Mouse (Mus musculus) cerebral cortex, adult 2 months (tissue): Measurements from ENCODE around the gene Wdr48.

ENCODE experiments used
- WGBS: fragments of 180-500 bp; shearing (Covaris S2); methylation state at CpG from one replicate; pipeline ENCODE4 v1.1.7; 2018; 5-methylcytosine and 5-hydroxymethylcytosine counted together

Wdr48 gene

DNA sequence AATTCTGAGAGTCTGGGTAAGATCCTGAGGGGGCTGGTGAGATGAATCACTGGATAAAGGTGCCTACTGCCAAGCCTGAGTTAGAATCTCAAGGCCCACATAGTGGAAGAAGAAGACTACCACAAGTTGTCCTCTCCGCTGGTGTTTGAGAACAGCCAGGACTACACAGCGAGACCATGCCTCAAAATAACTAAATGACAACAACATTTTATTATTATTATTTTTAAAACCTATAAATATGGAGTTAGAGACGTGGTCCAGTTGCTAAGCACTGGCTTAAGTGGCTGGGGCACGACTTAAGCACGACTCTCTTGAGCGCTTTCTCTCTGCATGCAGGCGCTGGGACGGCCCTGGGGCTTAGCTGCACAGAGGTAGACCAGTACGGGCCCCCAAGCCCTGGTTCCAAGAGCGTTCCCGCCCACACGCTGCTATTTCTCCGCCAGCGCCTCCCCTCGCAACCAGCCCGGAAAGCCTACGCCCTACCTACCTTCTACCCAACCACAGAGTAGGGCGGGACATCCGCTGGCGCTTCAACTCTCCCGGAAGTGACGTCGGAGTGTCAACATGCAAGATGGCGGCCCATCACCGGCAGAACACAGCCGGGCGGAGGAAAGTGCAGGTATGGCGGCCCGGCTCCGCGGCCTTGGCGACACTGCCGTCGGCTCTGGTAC is at the start of gene Wdr48:
Wdr48 (plus strand) TSS at position 540 of the 671 bp plus-strand sequence.
- 3% methylated on average over 34 of the region's 34 CpGs for WGBS

DNA sequence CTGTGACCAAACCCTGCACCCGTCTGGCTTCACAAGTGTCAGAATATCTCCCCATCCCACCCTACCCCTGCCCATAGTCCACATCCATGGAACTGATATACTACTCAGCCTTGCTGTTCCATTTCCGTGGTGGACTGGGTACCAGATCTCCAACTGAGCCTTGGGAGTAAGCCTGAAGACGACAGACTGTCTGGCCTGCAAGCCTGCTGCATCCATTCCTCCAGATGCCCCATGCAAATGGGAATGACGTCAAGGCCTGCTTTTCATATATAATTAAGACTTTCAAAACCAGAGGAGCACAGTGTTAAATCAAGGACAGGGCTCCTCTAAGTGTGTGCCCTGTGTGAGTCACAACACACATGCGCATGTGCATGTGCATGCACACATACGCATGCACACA is 47.5 kb upstream of the Wdr48 start:
- WGBS: 65% methylated on average over 6 of the region's 6 CpGs

DNA sequence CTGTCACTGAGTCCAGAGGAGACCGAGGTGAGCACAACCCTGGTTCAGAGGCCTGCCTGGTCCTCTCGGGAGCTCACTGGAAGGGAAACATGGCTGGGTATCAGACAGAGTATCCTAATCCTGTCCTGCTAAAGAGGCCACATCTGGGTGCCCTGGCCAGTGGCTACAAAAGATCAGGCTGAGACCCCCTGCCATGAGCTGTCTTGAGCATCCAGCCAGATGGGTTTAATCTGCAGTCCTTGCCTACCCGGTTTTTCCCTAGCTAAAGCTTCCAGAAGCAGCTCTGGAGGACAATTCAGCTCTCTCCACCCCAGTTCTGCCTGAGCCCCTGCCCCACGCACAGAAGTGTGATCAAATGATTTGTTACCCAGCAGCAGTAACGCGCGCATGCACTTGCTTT is 46.0 kb upstream of the Wdr48 start:
- WGBS: 50% methylated on average over 7 of the region's 7 CpGs

DNA sequence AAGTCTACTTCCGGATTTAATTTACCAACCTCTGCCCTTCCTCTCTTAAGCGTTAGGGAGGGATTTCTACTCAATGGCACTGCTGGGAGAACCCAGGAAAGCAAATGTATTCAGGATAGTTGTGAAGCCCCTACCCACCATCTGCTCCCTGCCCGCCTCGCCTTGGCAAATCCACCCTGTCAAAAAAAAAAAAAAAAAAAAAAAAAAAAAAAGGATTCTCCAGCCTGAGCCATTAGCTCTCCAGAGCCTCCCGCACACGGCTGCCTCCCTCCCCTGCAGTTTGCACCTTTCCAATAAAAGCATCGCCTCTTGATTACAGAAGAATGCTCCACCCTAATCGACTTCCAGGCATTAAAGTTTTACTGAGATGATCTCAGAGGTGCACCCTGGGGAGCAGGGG is 45.5 kb upstream of the Wdr48 start:
- WGBS: 21% methylated on average over 8 of the region's 8 CpGs

DNA sequence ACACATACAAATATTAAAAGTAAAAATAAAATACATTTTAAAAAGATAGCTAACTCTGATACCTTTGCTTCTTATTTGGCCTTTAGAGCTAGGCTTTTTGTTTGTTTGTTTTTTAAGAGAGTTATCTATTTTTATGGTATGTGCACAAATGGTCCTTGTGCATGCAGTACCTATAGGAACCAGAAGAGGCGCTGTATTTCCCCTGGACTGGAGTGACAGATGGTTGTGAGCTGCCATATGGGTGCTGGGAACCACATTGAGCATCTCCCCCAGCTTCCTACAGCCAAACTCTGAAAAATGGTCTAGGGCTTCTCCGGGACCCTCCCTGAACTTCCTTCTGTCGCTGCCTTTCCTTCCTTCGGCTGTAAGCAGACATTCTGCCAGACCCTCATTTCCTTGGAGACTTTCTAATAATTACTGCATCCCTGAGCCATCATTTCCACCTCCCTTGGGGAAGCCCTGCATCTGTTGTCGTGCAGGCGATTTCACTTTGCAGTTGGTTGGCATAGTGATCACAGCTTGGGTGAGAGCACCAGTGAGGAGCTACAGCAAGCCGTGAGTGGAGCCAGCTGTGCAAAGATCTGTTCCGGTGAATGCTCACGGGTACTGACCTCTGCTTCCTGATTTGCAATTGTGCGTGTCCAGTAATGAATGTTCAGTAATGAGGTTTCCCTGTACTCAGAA is 42.2 kb upstream of the Wdr48 start:
- 41% methylated on average over 10 of the region's 10 CpGs for WGBS

DNA sequence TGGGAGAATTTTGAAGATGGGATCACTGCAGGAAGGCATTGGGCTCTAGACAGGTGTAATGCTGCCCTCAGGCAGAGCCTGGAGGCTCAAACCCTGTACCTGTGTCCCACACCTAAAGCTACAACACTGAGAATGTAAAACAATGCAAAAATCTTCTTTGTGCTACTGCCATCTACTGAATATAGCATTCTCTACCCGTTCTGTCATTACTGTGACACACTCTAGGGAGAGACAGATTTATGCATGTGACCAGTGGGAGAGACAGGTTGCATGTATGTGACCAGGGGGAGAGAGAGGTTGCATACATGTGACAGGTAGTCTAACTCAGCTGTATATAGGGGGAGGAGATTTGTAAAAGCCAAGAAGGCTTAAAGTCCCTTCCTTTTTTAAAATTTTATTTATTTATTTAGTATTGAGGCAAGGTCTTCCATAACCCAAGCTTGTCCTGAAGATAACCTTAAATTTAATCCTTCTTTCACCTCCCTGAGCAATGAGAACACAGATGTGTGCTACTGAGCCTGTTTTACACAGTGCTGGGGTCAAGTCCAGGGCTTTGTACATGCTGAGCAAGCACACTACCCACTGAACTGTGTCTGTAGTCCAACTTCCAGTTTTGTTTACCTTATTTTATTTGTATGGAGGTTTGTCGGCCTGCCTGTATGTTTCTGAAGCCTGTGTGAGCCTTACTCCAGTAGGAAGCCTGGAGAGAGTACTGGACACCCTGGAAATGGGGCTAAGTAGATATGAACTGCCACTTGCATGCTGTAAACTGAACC is 41.4 kb upstream of the Wdr48 start:
- 55% methylated on average over 2 of the region's 2 CpGs for WGBS

DNA sequence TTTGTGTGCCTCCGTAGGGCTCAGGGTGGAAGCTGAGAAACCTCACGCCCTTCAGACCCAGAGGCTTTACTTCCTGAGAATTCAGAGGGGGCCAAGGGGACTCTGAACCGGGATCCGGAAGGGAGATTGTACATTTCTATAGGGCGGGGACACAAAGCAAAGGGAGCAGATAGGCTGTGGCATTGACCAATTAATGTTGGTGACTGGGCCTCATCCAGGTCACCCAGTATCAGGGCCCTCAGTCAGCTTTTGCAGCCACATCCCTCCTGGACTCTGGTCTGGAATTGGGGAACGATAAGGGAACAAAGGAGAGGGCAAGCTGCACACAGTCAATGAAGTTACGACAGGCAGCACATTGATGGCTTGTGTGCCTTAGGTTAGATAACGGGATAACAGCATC is 40.5 kb upstream of the Wdr48 start:
- 78% methylated on average over 8 of the region's 8 CpGs for WGBS

DNA sequence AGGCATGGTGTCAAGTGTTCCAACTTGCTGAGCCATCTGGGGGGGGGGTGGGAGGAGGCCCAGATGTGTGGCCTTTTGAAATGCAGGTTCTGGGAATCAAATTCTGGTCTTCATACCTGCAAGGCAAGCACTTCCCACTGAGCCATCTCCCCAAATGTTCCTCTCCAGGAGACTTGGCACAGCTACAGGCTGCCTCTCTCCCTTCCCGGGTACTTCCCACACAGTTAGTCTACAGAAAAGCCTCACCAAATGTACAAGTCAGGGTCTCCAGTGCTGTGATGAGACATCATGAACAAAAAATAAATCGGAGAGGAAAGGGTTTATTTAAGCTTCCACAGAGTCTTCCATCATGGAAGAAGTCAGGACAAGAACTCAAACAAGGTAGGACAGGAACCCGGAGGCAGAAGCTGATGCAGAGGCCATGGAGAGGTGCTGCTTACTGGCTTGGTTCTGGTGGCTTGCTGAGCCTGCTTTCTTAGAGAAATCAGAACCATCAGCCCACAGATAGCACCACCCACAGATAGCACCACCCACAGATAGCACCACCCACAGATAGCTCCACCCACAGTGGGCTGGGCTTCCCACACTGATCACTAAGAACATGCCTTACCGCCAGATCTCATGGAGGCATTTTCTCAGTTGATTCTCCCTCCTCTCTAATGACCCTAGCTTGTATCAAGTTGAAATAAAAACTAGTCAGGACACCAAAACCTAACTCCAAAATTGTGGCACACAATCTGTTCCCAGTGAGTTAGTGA is 7.4 kb upstream of the Wdr48 start:
- 48% methylated on average over 4 of the region's 4 CpGs for WGBS

DNA sequence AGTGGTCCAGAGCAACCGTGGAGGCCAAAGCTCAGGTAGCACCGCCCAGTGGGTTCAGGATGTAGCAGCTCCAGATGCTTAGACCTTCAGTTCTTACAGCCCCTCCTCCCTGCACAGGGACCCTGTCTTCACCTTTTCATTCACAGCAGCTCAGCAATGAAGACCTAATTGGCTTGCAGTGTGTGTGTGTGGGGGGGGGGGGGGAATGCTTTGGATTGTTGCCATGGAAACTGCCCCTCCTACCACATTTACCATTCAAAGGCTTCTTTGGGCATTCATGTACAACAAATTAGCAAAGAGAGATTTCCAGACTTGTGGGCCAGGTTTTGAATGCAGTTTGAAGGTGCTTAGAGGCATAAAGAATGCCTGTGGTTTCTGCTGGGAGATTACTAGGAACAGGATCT is 5.8 kb upstream of the Wdr48 start:
- WGBS: 49% methylated on average over 2 of the region's 2 CpGs

DNA sequence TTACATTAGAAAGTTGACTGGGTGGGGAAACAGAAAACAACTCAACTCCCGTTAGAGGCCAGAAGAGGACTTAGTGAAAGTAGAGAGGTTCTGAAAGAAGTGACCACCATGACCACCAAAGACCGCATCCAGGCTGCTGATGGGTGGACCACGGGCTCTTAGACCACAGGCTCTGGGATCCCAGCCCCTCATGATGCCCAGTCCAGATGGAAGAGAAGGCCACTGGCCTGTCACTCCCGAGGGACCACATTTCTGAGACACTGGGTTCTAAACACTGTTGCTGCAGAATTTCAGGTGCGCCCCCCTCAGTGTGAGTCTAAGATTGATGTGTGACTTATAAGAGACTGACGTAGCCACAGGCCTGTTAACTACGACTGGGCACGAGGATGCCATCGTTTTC is 5.2 kb upstream of the Wdr48 start:
- WGBS: 81% methylated on average over 9 of the region's 9 CpGs

DNA sequence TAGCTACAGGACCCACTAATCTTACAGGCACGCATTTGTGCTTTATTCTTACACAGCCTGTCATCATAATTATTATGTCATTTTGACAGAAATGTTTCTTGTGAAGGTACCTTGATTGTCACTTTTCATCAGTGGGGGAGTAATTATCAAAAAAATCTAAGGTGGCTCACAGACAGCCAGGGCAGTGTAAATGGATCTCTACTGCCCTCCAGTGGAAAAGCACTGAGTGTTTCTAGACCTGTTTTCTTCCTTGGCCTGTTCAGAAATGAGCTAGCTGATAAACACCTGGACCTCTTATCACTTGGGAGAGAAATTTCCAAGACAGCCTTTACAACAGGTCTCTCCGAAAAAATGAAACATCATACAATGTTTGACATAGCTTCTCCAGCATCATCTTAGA is 4.0 kb upstream of the Wdr48 start:
- WGBS: 42% methylated on average over 2 of the region's 2 CpGs

DNA sequence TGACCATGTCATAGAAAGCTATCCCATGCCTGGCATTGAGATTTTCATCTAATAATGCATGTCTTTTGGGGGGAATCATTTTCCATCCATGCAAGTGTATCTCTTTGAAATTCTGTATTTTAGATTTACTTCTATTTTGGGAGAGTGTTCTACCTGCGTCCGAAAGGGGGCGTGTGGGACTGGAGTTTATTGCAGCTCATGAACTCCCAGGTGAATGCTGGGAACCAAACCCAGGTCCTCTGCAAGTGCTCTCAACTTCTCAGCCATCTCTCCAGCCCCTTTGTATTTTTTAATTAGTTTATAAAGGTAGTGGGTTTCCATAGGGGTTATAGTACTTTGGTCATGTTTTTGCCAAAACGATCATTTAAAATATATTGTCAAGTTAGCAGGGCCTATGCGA is 797 bp upstream of the Wdr48 start:
- 73% methylated on average over 5 of the region's 5 CpGs for WGBS

DNA sequence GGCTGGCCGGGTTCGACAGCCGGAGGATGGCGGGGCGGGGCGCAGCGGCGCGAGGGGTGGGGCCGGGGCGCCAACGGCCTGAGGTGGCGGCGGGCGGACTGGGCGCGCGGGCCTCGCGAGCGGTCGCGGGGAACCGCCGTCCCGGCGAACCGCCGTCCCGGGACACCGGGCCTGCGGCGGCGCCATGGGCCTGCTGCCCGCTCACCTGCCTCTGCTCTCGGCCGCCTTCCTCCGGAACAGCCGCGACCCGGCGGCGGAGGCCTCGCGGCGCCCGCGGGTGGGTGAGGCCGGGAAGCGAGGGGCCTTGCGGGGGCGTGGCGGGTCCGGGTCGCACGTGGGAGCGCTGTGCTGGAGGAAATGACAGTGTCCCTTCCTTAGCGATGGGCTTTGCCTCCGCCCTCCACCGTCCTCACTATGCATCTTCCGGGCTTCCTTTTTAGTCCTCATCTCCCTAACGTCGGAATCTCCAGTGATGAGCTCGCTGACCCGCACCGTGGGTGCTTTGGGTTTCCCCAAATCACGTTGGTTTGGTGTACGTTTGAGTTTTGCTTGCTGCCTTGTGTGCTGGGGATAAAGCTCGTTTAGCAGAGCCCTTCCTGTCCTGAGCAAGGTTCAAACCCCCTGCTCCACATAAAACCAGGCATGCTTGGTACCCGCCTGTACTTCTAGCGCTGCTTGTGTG is 503 bp downstream of the Wdr48 start:
- under 1% methylated on average over 63 of the region's 71 CpGs for WGBS

DNA sequence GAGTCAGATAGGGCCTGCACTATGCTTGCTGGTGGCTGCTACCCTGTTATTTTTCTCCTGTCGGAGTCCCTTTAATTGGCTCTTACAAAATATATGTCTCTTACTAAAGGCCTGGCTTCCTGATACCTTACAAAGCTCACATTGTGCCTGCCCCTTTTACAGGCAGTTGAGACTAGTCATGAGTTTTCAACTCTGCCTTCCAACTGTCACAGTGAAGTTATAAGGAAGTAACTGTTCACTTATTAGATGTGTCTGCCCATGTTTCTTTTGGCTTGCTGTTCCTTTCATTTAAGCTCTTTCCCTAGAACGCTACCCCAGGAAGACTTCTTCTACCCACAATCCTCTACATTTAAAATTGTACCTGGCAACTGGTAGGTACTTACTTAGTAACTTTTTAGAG is 4.8 kb downstream of the Wdr48 start:
- 82% methylated on average over 2 of the region's 2 CpGs for WGBS

DNA sequence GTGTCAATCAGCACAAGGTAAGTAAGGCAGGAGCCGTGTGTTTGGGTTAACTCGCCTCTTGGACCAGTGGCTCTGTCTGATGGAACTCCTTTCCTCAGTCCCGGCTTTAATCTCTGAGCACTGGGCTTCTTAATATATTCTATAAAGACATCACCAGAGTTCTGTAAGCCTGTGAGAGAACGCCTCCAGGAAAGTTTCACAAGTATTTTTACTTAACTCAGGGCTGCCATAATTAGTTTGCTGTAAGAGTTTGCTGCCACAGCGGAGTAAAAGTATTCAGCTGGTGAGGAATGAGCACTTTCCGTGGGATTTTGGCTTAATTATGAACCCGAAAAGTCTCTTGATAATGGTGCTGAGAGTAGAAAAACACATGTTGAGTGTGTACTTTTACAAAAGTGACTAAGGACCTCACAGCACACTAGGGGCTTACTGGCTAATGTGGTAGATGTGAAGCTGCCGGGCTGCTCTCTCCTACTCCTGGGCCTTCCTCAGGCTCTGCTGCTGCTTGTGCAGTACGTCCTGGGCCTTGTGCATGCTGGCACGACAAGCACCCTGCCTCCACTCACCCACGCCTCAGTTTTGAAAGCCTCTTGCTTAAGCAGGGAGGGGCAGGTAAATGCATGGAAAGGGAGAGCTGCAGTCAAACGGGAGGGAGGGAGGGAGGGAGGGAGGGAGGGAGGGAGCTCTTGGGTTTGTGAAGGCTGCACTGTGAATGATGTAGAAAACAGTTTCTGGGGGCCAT is 7.9 kb downstream of the Wdr48 start:
- 49% methylated on average over 12 of the region's 12 CpGs for WGBS

DNA sequence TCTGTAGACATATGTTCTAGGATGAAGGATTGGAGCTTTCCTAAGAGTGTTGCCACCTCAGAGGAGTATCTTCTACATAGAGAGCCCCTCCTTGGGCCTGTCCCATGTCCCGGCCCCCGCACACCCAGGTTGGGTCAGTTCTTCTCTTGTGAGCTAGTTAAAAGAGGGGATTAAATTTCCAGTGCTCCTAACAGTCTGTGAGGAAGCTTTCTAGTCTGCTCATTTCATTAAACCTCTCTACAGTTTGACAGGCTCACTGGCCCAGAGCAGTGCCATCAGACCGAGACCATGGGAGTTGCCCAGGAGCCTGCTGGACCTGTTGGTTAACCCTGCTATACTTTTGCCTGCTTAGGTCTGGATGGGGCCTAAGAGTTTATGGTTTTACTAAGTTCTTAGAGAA is 14.0 kb downstream of the Wdr48 start:
- WGBS: 97% methylated on average over 3 of the region's 3 CpGs

DNA sequence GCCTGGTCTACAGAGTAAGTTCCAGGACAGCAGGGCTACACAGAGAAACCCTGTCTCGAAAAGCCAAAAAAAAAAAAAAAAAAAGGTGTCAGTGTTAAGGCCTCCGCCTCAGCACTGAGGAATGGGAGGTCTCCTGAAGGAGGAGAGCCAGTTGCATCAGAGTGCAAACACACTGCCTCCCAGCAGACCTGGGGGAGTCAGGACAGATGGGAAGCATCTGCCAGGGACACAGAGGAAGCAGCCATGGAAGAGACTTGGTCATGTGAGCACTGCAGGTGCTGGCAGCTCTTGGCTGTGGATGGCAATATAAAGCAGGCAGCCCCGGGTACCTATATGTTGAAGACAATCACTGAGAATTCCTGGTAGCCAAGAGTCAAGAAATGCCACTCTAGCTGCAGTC is 15.3 kb downstream of the Wdr48 start:
- WGBS: 42% methylated on average over 3 of the region's 3 CpGs

DNA sequence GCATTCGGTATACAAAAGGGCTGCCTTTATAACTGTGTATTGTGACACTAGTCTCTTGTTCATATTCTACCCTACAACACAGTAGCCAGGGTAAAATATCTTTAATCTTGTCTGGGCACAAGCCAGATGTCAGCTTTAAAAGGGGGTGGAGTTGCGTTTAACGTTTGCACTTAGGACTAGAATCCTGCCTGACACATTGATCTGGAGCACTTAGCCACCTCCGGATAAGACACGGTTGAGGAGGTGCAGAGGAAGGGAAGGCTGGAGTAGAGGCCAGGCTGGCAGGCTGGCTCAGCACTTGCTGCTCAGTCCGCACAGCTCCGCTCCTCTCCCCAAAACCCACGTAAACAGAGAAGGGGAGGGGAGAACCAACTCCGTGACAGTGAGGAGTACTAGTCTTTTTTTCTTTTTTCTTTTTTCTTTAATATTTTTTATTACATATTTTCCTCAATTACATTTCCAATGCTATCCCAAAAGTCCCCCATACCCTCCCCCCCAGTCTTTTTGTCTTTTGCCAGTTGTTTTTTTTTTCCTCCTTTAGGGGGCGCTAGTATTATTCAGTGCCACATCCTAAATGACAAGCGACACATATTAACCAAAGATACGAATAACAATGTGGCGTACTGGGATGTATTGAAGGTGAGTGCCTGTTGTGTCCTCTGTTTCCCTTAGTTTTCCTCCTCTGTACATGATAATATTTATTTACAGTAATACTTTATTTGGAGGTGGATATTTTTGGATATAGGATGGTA is 18.6 kb downstream of the Wdr48 start:
- 64% methylated on average over 13 of the region's 13 CpGs for WGBS

DNA sequence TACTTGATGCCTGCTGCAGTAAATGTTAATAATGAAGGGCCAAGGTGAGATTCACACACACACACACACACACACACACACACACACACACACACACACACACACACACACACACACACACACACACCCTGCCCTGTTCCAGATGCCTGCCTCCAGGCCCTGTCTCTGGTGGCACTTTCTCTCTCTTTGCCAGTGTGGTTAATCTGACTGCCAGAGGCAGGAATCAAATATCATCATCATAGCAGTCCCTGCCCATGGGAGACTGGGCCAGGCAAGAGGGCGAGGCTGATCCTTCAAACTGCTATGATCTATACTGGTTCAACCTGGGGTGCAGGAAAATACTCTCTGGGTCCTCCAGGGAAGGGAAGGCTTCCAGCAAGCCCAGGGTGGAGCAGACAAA is 25.2 kb downstream of the Wdr48 start:
- 90% methylated on average over 1 of the region's 1 CpGs for WGBS

DNA sequence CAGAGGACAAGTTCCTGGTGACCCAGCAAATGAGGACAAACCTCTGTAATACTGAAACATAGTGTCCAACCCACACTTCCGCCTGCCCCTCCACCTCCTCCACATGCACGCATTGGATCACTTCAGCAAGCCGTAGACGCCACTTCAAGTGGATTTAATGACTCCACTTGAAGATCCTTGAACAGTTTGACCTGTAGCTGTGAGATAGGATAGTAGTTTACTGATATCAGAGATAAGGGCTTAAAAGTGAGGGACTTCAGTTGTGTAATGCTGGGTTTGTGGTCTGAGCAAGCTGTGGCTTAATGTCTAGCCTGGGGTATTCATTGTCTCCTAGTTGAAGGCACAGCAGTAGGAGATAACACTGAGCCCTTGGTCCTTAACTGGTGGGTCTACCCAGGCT is 28.8 kb downstream of the Wdr48 start:
- 74% methylated on average over 4 of the region's 4 CpGs for WGBS
